Mouse (Mus musculus) hindbrain, embryonic 12.5 days (tissue): ENCODE measurements around the gene Cspg4. TPM values are rescaled to one million over a fixed set of nuclear protein-coding genes. Genes with fewer than 3 reads are reported as not detected.

Experiments
- ATAC-seq: fragments of 200-750 bp; cut with Nextera tagmentation; 2 replicates; pipeline ENCODE4 v1.8.0; 2017; ENCODE audit warnings: moderate TSS enrichment; ENCODE audit not compliant: low FRiP score
- H3K27ac ChIP-seq: fragments of 300-500 bp; sonication (generic); 2 replicates; pipeline ENCODE4 v1.5.1; 2016; ENCODE audit warnings: mild to moderate bottlenecking
- H3K27me3 ChIP-seq: fragments of 300-500 bp; sonication (generic); 2 replicates; pipeline ENCODE4 v1.6.1; 2016; ENCODE audit warnings: mild to moderate bottlenecking
- H3K36me3 ChIP-seq: fragments of 300-500 bp; sonication (generic); 2 replicates; pipeline ENCODE4 v1.6.1; 2016; ENCODE audit warnings: mild to moderate bottlenecking
- H3K4me1 ChIP-seq: fragments of 300-500 bp; sonication (generic); 2 replicates; pipeline ENCODE4 v1.6.1; 2016
- H3K4me2 ChIP-seq: fragments of 300-500 bp; sonication (generic); replicated peaks from 2 replicates; pipeline ENCODE4 v1.6.1; 2016; ENCODE audit warnings: mild to moderate bottlenecking
- H3K4me3 ChIP-seq: fragments of 300-500 bp; sonication (generic); 2 replicates; pipeline ENCODE4 v1.5.1; 2016; ENCODE audit warnings: mild to moderate bottlenecking
- H3K9ac ChIP-seq: fragments of 300-500 bp; sonication (generic); 2 replicates; pipeline ENCODE4 v1.6.1; 2016; ENCODE audit warnings: mild to moderate bottlenecking, moderate library complexity
- H3K9me3 ChIP-seq: fragments of 300-500 bp; sonication (generic); replicated peaks from 2 replicates; pipeline ENCODE4 v1.6.1; 2016; ENCODE audit warnings: mild to moderate bottlenecking
- WGBS: fragments of 180-500 bp; shearing (Covaris S2); methylation state at CpG from one replicate; pipeline ENCODE4 v1.1.7; 2016; 5-methylcytosine and 5-hydroxymethylcytosine counted together
- polyA plus RNA-seq: library from polyadenylated mRNA; unstranded; fragments of >200 nt; fragmentation: Nextera tagmentation; extraction: Ambion mirVana; gene quantifications from 2 replicates; pipeline ENCODE4 v1.2.1, GENCODE M21; 2016

Gene Cspg4
- polyA plus RNA-seq, 1 experiment from 2014 or later: 6.8 TPM

GRCm38 (mm10) chr9:56882283-56882682 is 17.4 kb downstream of the Cspg4 start:
- H3K27me3 ChIP-seq: no peaks in the 10 kb centered on the region; the same call in 1 of the 2 replicates

DNA sequence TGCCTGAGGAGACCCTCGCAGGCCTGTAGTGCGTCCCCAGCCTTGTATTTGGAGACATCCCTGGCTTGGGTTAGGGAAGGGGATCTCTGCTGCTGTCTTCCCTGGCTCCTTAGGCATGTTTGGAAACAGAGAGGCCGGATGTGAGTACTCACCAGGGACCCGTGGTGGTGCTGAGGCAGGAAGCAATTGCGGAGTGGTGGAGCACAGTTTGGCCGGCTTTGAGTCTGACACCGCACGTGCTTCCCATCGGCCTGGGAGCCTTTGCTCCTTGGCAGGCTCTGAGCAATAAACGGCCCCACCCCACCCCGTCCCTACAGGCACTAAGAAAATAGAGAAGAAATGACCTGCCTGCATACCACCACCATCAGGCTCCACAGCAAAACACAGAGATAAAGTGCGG is 18.0 kb downstream of the Cspg4 start:
- WGBS: 75% methylated on average over 12 of the region's 12 CpGs
- Histone ChIP-seq H3K27ac (peak overlapping the region; percentile 24; the same call in 1 of the 2 replicates), H3K9me3 (no peaks in the 10 kb centered on the region), H3K4me3 (no peak overlapping the region), H3K27me3 (peaks cover under 1% of the 10 kb centered on the region; the same call in 1 of the 2 replicates), H3K4me1 (peaks cover 16% of the 10 kb centered on the region), H3K9ac (no peak overlapping the region), H3K4me2 (no peak overlapping the region), H3K36me3 (no peaks in the 10 kb centered on the region)
- no peak for ATAC-seq

More at GRCm38 (mm10) chr9:56882283-56882682, 17.4 kb downstream of the Cspg4 start:
- Histone ChIP-seq H3K4me3 (no peak overlapping the region), H3K36me3 (no peaks in the 10 kb centered on the region), H3K4me2 (no peak overlapping the region), H3K27ac (peak overlapping the region; percentile 6; the same call in 1 of the 2 replicates), H3K9ac (no peak overlapping the region), H3K9me3 (no peaks in the 10 kb centered on the region), H3K4me1 (peaks cover 16% of the 10 kb centered on the region)
- 64% methylated on average over 4 of the region's 4 CpGs for WGBS
- ATAC-seq: no peak

GRCm38 (mm10) chr9:56883470-56883869 is 18.6 kb downstream of the Cspg4 start:
- no peak overlapping the region for H3K27ac ChIP-seq
- H3K4me3 ChIP-seq: no peak overlapping the region
- 84% methylated on average over 7 of the region's 7 CpGs for WGBS
- H3K9ac ChIP-seq: no peak overlapping the region
- no peak for ATAC-seq
- H3K27me3 ChIP-seq: peaks cover 3% of the 10 kb centered on the region; the same call in 1 of the 2 replicates
- H3K36me3 ChIP-seq: no peaks in the 10 kb centered on the region
- no peak overlapping the region for H3K4me2 ChIP-seq
- peaks cover 16% of the 10 kb centered on the region for H3K4me1 ChIP-seq
- H3K9me3 ChIP-seq: no peaks in the 10 kb centered on the region

DNA sequence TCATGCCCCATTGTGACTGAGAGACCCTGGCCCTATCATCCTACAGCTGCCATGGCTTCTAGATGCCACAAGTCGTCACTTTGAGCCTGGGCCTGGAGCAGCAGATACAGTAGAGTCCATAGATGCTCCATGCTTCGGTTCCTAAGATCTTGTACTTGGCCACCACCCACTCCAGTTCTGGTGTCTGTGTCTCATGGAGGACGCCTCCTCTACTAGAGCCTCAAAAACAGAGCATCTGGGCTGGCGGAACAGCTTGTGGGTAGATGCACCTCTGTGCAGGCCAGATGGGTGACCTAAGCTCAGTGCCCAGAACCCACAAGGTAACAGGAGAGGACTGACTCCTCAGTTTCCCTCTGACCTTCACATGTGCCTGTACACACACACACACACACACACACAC is 19.5 kb downstream of the Cspg4 start:
- Histone ChIP-seq H3K27me3 (peaks cover 3% of the 10 kb centered on the region; the same call in 1 of the 2 replicates), H3K4me1 (peaks cover 16% of the 10 kb centered on the region), H3K27ac (no peak overlapping the region), H3K9ac (no peak overlapping the region), H3K36me3 (no peaks in the 10 kb centered on the region), H3K9me3 (no peaks in the 10 kb centered on the region), H3K4me2 (no peak overlapping the region), H3K4me3 (no peak overlapping the region)
- 85% methylated on average over 4 of the region's 4 CpGs for WGBS
- no peak for ATAC-seq

GRCm38 (mm10) chr9:56886113-56886512 is 21.3 kb downstream of the Cspg4 start:
- no peaks in the 10 kb centered on the region for H3K36me3 ChIP-seq
- H3K9me3 ChIP-seq: no peaks in the 10 kb centered on the region
- peaks cover 3% of the 10 kb centered on the region; the same call in 1 of the 2 replicates for H3K27me3 ChIP-seq
- peaks cover 18% of the 10 kb centered on the region; the same call in 1 of the 2 replicates for H3K4me1 ChIP-seq
- no peak overlapping the region for H3K4me2 ChIP-seq
- WGBS: 59% methylated on average over 13 of the region's 13 CpGs
- no peak overlapping the region for H3K27ac ChIP-seq
- ATAC-seq: no peak
- no peak overlapping the region for H3K9ac ChIP-seq
- no peak overlapping the region for H3K4me3 ChIP-seq

GRCm38 (mm10) chr9:56886601-56887000 is 21.8 kb downstream of the Cspg4 start:
- Histone ChIP-seq H3K27ac (no peak overlapping the region), H3K36me3 (no peaks in the 10 kb centered on the region), H3K4me1 (peaks cover 18% of the 10 kb centered on the region; the same call in 1 of the 2 replicates), H3K4me2 (no peak overlapping the region), H3K27me3 (peaks cover 3% of the 10 kb centered on the region; the same call in 1 of the 2 replicates), H3K9me3 (no peaks in the 10 kb centered on the region), H3K4me3 (no peak overlapping the region), H3K9ac (no peak overlapping the region)
- ATAC-seq: no peak
- 87% methylated on average over 15 of the region's 15 CpGs for WGBS

DNA sequence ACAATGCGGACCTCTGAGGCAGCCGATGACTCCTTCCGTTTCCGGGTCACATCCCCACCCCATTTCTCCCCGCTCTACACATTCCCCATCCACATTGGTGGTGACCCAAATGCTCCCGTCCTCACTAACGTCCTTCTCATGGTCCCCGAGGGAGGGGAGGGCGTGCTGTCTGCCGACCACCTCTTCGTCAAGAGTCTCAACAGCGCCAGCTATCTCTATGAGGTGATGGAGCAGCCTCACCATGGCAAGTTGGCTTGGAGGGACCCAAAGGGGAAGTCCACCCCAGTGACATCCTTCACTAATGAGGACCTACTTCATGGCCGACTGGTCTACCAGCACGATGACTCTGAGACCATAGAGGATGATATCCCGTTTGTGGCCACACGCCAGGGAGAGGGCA is 22.7 kb downstream of the Cspg4 start:
- no peak overlapping the region for H3K4me2 ChIP-seq
- H3K36me3 ChIP-seq: no peaks in the 10 kb centered on the region
- H3K27ac ChIP-seq: no peak overlapping the region
- H3K27me3 ChIP-seq: peaks cover 9% of the 10 kb centered on the region
- peaks cover 12% of the 10 kb centered on the region; the same call in 1 of the 2 replicates for H3K4me1 ChIP-seq
- H3K9ac ChIP-seq: no peak overlapping the region
- no peak for ATAC-seq
- H3K4me3 ChIP-seq: no peak overlapping the region
- WGBS: 92% methylated on average over 16 of the region's 16 CpGs
- H3K9me3 ChIP-seq: no peaks in the 10 kb centered on the region

GRCm38 (mm10) chr9:56889817-56890216 is 25.0 kb downstream of the Cspg4 start:
- H3K36me3 ChIP-seq: no peaks in the 10 kb centered on the region
- H3K27me3 ChIP-seq: peaks cover 12% of the 10 kb centered on the region
- H3K4me1 ChIP-seq: peaks cover 19% of the 10 kb centered on the region
- H3K9me3 ChIP-seq: no peaks in the 10 kb centered on the region
- no peak overlapping the region; the same call in 1 of the 2 replicates for H3K4me3 ChIP-seq
- H3K4me2 ChIP-seq: peak overlapping the region; percentile 46
- H3K27ac ChIP-seq: no peak overlapping the region
- peak; percentile 62 for ATAC-seq
- 6% methylated on average over 14 of the region's 14 CpGs for WGBS
- peak overlapping the region; percentile 29; the same call in 1 of the 2 replicates for H3K9ac ChIP-seq

- no peak overlapping the region for H3K27ac ChIP-seq
- H3K9me3 ChIP-seq: no peaks in the 10 kb centered on the region
- no peak overlapping the region for H3K9ac ChIP-seq
- H3K27me3 ChIP-seq: peaks cover 12% of the 10 kb centered on the region
- 70% methylated on average over 11 of the region's 11 CpGs for WGBS
- H3K4me1 ChIP-seq: peaks cover 19% of the 10 kb centered on the region
- no peak overlapping the region for H3K4me3 ChIP-seq
- no peak for ATAC-seq
- H3K4me2 ChIP-seq: no peak overlapping the region
- no peaks in the 10 kb centered on the region for H3K36me3 ChIP-seq
Measured at GRCm38 (mm10) chr9:56890522-56891250, 25.9 kb downstream of the Cspg4 start.

DNA sequence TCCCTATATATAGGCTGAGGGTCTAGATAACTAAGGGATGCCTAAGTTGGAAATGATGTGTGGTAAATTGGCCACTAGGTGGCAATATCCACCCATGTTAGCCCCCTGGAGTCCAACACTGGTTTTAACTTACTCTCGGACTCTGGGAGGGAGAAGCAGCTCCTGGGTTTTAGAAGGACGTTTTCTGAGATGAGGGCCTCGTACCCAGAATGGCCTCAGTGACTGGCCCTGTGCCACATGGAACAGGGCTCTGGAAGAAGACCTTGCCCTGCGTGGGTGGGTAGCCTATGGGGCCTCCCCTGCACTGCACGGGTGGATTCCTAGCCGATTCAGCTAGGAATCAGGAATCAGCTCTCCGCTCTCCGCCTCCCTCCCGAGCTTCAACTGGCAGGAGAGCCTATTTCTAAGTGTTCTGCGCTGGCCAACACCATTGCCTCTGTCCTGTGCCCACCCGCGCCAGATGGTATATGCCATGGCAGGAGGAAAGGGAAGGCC is 26.7 kb downstream of the Cspg4 start:
- WGBS: 31% methylated on average over 12 of the region's 12 CpGs
- peak overlapping the region; percentile 24; the same call in 1 of the 2 replicates for H3K9ac ChIP-seq
- H3K4me1 ChIP-seq: peaks cover 19% of the 10 kb centered on the region
- no peak overlapping the region for H3K4me3 ChIP-seq
- no peaks in the 10 kb centered on the region for H3K9me3 ChIP-seq
- peak overlapping the region; percentile 38 for H3K4me2 ChIP-seq
- H3K27me3 ChIP-seq: peaks cover 12% of the 10 kb centered on the region
- ATAC-seq: peak; percentile 64
- no peak overlapping the region for H3K27ac ChIP-seq
- H3K36me3 ChIP-seq: no peaks in the 10 kb centered on the region

GRCm38 (mm10) chr9:56892111-56892510 is 27.3 kb downstream of the Cspg4 start:
- no peaks in the 10 kb centered on the region for H3K9me3 ChIP-seq
- H3K27ac ChIP-seq: no peak overlapping the region
- H3K27me3 ChIP-seq: peaks cover 12% of the 10 kb centered on the region
- peaks cover 19% of the 10 kb centered on the region for H3K4me1 ChIP-seq
- 87% methylated on average over 10 of the region's 10 CpGs for WGBS
- no peaks in the 10 kb centered on the region for H3K36me3 ChIP-seq
- peak overlapping the region; percentile 24; the same call in 1 of the 2 replicates for H3K9ac ChIP-seq
- H3K4me3 ChIP-seq: no peak overlapping the region
- no peak for ATAC-seq
- no peak overlapping the region for H3K4me2 ChIP-seq

DNA sequence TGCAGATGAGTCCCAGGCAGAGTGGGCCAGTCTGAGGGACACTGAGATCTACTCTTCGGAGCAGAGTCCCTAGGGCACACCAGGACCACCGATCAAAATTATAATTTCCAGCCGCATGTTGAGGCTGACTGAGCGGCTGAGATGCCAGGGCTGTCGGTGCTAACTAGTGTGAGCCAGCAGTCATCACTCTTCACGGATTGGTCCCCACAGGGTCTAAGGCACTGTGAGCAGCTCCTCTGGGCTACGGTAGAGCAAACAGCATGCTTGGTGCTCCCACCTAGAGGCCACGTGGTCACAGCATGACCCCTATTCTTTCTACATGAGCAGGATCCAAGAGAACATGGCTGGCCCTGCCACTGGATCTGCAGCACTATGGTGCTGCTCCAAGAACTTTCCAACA is 28.5 kb downstream of the Cspg4 start:
- WGBS: 48% methylated on average over 8 of the region's 8 CpGs
- 0 out of 2 replicates have a peak overlapping the region, but pooled peaks have one; percentile 0 for H3K9ac ChIP-seq
- ATAC-seq: no peak

More for the DNA sequence above, 28.5 kb downstream of the Cspg4 start:
- Histone ChIP-seq H3K4me2 (no peak overlapping the region), H3K27ac (no peak overlapping the region), H3K27me3 (peaks cover 10% of the 10 kb centered on the region), H3K4me3 (no peak overlapping the region), H3K36me3 (no peaks in the 10 kb centered on the region), H3K4me1 (peaks cover 19% of the 10 kb centered on the region), H3K9me3 (no peaks in the 10 kb centered on the region)
